Mouse (Mus musculus) heart, postnatal 0 days (tissue): ENCODE data around the gene Prox1.

Experiments used
- CTCF ChIP-seq: IDR thresholded peaks from 2 replicates; pipeline ENCODE4 v1.5.1; 2016; ENCODE audit warnings: antibody characterized with exemption, control low read depth, low read depth
- EP300 ChIP-seq: IDR thresholded peaks from 2 replicates; pipeline ENCODE4 v1.6.1; 2016; ENCODE audit warnings: antibody characterized with exemption, low read depth

DNA sequence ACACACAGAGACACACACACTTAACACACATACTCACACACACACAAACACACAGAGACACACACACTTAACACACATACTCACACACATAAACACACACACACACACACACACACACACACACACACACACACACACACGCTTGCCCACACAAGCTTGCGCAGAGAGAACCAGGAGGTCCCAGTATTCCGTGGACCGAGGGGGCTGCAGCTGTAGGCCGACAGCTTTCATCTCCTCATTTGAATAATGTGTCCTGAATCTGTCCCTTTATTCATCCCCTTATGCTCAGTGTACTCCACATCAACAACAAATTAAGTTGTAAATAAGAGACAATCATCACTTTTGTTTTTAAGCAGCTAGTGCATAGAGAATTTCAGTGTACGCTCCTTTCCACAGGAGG lies 17.9 kb downstream of the Prox1 start:
- TF ChIP-seq EP300 (no peak), CTCF (no peak)
